Mouse (Mus musculus) gastrocnemius, adult 2 months (tissue): ENCODE measurements around the gene Wipi2. TPM values are rescaled to one million over a fixed set of nuclear protein-coding genes. Genes with fewer than 3 reads are reported as not detected.

Source experiments
- DNase-seq: peaks from one replicate; pipeline ENCODE4 v3.0.0; 2022
- H3K27ac ChIP-seq: fragments of 200-600 bp; 2 replicates; pipeline ENCODE4 v1.8.1; 2022; ENCODE audit warnings: mild to moderate bottlenecking
- H3K4me3 ChIP-seq: fragments of 200-600 bp; 2 replicates; pipeline ENCODE4 v1.8.1; 2022; ENCODE audit warnings: mild to moderate bottlenecking, moderate library complexity
- CTCF ChIP-seq: fragments of 200-600 bp; IDR thresholded peaks from 2 replicates; pipeline ENCODE4 v1.8.1; 2022; ENCODE audit warnings: antibody characterized with exemption, mild to moderate bottlenecking, moderate library complexity
- intact Hi-C: fragments of 180-260 bp; cut with DNase I; formaldehyde crosslinking; loops from one replicate; pipeline ENCODE4 v1.15.1; 2025
- total RNA-seq, 2 experiments: library from RNA; stranded (reverse); gene quantifications; 2 replicates each; pipeline ENCODE4 v1.2.3; 2021

Wipi2 gene
- total RNA-seq, 2 experiments from 2014 or later = 27.1 to 29.3 TPM

GRCm38 (mm10) chr5:142679065-142679464 is 51.6 kb downstream of the Wipi2 start:
- no peak for TF ChIP-seq CTCF
- no peak overlapping the region for H3K27ac ChIP-seq
- no peak for DNase-seq
- H3K4me3 ChIP-seq = no peak overlapping the region
- intact Hi-C loops = no loop called here

- intact Hi-C loops = no loop called here
- Histone ChIP-seq H3K27ac (no peak overlapping the region), H3K4me3 (no peak overlapping the region)
- no peak for TF ChIP-seq CTCF
- DNase-seq = peak; percentile 45
Observed at GRCm38 (mm10) chr5:142681911-142682310, 54.4 kb downstream of the Wipi2 start.

- Histone ChIP-seq H3K4me3 (no peak overlapping the region), H3K27ac (no peak overlapping the region)
- no peak for TF ChIP-seq CTCF
- intact Hi-C loops = no loop called here
- no peak for DNase-seq
Observed at GRCm38 (mm10) chr5:142682529-142682928, 55.0 kb downstream of the Wipi2 start.

- intact Hi-C loops = no loop called here
- no peak for TF ChIP-seq CTCF
- Histone ChIP-seq H3K27ac (no peak overlapping the region), H3K4me3 (no peak overlapping the region)
- DNase-seq = no peak
Observed at GRCm38 (mm10) chr5:142688866-142689265, 61.4 kb downstream of the Wipi2 start.

- DNase-seq = no peak
- TF ChIP-seq CTCF = no peak
- H3K4me3 ChIP-seq = no peak overlapping the region
- no peak overlapping the region for H3K27ac ChIP-seq
- intact Hi-C loops = no loop called here
Observed at GRCm38 (mm10) chr5:142690343-142690742, 62.8 kb downstream of the Wipi2 start.

GRCm38 (mm10) chr5:142692248-142692647 is 64.8 kb downstream of the Wipi2 start, which contains the start of gene Slc29a4:
Slc29a4 (plus strand) TSS chr5:142692512.
- DNase-seq = no peak
- H3K27ac ChIP-seq = no peak within 1 kb of the TSS
- no peak within 1 kb of the TSS for H3K4me3 ChIP-seq
- no peak for TF ChIP-seq CTCF
- intact Hi-C loops = no loop called here

- DNase-seq = no peak
- H3K4me3 ChIP-seq = no peak overlapping the region
- intact Hi-C loops = no loop called here
Observed at GRCm38 (mm10) chr5:142692971-142693737, 65.7 kb downstream of the Wipi2 start.

GRCm38 (mm10) chr5:142693738-142694430 is 66.4 kb downstream of the Wipi2 start:
- TF ChIP-seq CTCF = no peak
- intact Hi-C loops = no loop called here
- Histone ChIP-seq H3K4me3 (no peak overlapping the region), H3K27ac (no peak overlapping the region)
- no peak for DNase-seq

More at GRCm38 (mm10) chr5:142692971-142693737, 65.7 kb downstream of the Wipi2 start:
- TF ChIP-seq CTCF = no peak
- H3K27ac ChIP-seq = no peak overlapping the region

GRCm38 (mm10) chr5:142694627-142695340 is 67.3 kb downstream of the Wipi2 start:
- Histone ChIP-seq H3K4me3 (no peak overlapping the region), H3K27ac (no peak overlapping the region)
- peak; percentile 49 for DNase-seq
- TF ChIP-seq CTCF = no peak
- intact Hi-C loops = no loop called here

- H3K4me3 ChIP-seq = no peak overlapping the region
- no peak for DNase-seq
- intact Hi-C loops = no loop called here
- no peak overlapping the region for H3K27ac ChIP-seq
- no peak for TF ChIP-seq CTCF
Observed at GRCm38 (mm10) chr5:142696258-142696657, 68.8 kb downstream of the Wipi2 start.

- DNase-seq = no peak
- no peak for TF ChIP-seq CTCF
- intact Hi-C loops = no loop called here
- no peak overlapping the region for H3K4me3 ChIP-seq
- no peak overlapping the region for H3K27ac ChIP-seq
Observed at GRCm38 (mm10) chr5:142696865-142697264, 69.4 kb downstream of the Wipi2 start.

GRCm38 (mm10) chr5:142697742-142698141 is 70.2 kb downstream of the Wipi2 start:
- intact Hi-C loops = no loop called here
- Histone ChIP-seq H3K27ac (no peak overlapping the region), H3K4me3 (no peak overlapping the region)
- TF ChIP-seq CTCF = no peak
- DNase-seq = no peak
